25 mouse cellular contexts compared by ENCODE assay signal in genomic region chr15:83988087-83988486, GRCm38 (mm10).
DNase-seq lines count a peak whose midpoint lies in the region; ATAC-seq lines count a peak whose summit lies in the region.
"Had no signal": no experiment of that assay in that cellular context is flagged by ENCODE, and none has a peak within 500 bp of the region (broad histone marks: within the 10 kb centered on the region; RNA-seq: fewer than 3 reads in every experiment).

No protein-coding gene starts in this region.

- no peak for ATAC-seq in forebrain, embryonic 15.5 days (replicated peaks)
- no peak for ATAC-seq in forebrain, embryonic 13.5 days
- ATAC-seq in heart, embryonic 11.5 days (replicated peaks; ENCODE audit: insufficient number of reproducible peaks, low FRiP score, low TSS enrichment), result no peak
- ATAC-seq in neural tube, embryonic 13.5 days (ENCODE audit: low read depth), result peak; percentile 56; the same call in 1 of the 2 replicates
- ATAC-seq: activated CD4-positive, CD25-positive, alpha-beta regulatory T cell, adult 4 months; intestine, embryonic 15.5 days had no signal

- H3K27me3 ChIP-seq in forebrain, embryonic 15.5 days, result no peaks in the 10 kb centered on the region
- no peaks in the 10 kb centered on the region for H3K27me3 ChIP-seq in forebrain, embryonic 13.5 days
- H3K27me3 ChIP-seq in heart, embryonic 11.5 days (ENCODE audit: control insufficient read depth, insufficient read depth, low read length), result peaks cover 2% of the 10 kb centered on the region; the same call in 1 of the 2 replicates
- H3K27me3 ChIP-seq in neural tube, embryonic 13.5 days, result no peaks in the 10 kb centered on the region
- H3K27me3 ChIP-seq: hindbrain, embryonic 15.5 days; intestine, embryonic 15.5 days had no signal

- peaks cover 46% of the 10 kb centered on the region for H3K4me1 ChIP-seq in forebrain, embryonic 15.5 days
- H3K4me1 ChIP-seq in forebrain, embryonic 13.5 days, result peaks cover 30% of the 10 kb centered on the region
- H3K4me1 ChIP-seq in heart, embryonic 11.5 days (ENCODE audit: control insufficient read depth, insufficient read depth, low read length), result peaks cover 14% of the 10 kb centered on the region
- H3K4me1 ChIP-seq in neural tube, embryonic 13.5 days (replicated peaks), result peaks cover 24% of the 10 kb centered on the region

- H3K9ac ChIP-seq in forebrain, embryonic 15.5 days (replicated peaks), result no peak overlapping the region
- H3K9ac ChIP-seq in forebrain, embryonic 13.5 days, result no peak overlapping the region
- no peak overlapping the region for H3K9ac ChIP-seq in heart, embryonic 11.5 days (ENCODE audit: low read depth, low read length)
- H3K9ac ChIP-seq in neural tube, embryonic 13.5 days, result no peak overlapping the region
- H3K9ac ChIP-seq: embryonic facial prominence, embryonic 13.5 days; heart, embryonic 12.5 days; hindbrain, embryonic 12.5 days; intestine, embryonic 15.5 days had no signal

- H3K27ac ChIP-seq in forebrain, embryonic 15.5 days (replicated peaks), result peak overlapping the region; percentile 50; the same call in 1 of the 2 replicates
- H3K27ac ChIP-seq in forebrain, embryonic 13.5 days, result no peak overlapping the region
- no peak overlapping the region for H3K27ac ChIP-seq in heart, embryonic 11.5 days (ENCODE audit: low read depth, low read length)
- H3K27ac ChIP-seq in neural tube, embryonic 13.5 days (replicated peaks), result no peak overlapping the region
- H3K27ac ChIP-seq: embryonic facial prominence, embryonic 10.5 days; embryonic facial prominence, embryonic 13.5 days; heart, adult 2 months; hindbrain, embryonic 12.5 days; hindbrain, embryonic 15.5 days; intestine, embryonic 15.5 days had no signal

- WGBS in forebrain, embryonic 15.5 days, result 39% methylated on average over 7 of the region's 7 CpGs
- WGBS in forebrain, embryonic 13.5 days, result 37% methylated on average over 7 of the region's 7 CpGs
- 12% methylated on average over 7 of the region's 7 CpGs for WGBS in heart, embryonic 11.5 days (ENCODE audit: insufficient replicate concordance)
- WGBS in neural tube, embryonic 13.5 days, result 11% methylated on average over 7 of the region's 7 CpGs

- no peak overlapping the region for H3K4me2 ChIP-seq in forebrain, embryonic 15.5 days (replicated peaks)
- H3K4me2 ChIP-seq in forebrain, embryonic 13.5 days, result no peak overlapping the region
- no peak overlapping the region for H3K4me2 ChIP-seq in heart, embryonic 11.5 days
- H3K4me2 ChIP-seq in neural tube, embryonic 13.5 days, result no peak overlapping the region
- H3K4me2 ChIP-seq: embryonic facial prominence, embryonic 13.5 days; heart, embryonic 12.5 days; hindbrain, embryonic 12.5 days; hindbrain, embryonic 15.5 days; intestine, embryonic 15.5 days had no signal

- H3K9me3 ChIP-seq in forebrain, embryonic 15.5 days, result no peaks in the 10 kb centered on the region
- no peaks in the 10 kb centered on the region for H3K9me3 ChIP-seq in forebrain, embryonic 13.5 days (replicated peaks)
- H3K9me3 ChIP-seq in heart, embryonic 11.5 days (replicated peaks; ENCODE audit: control insufficient read depth, low read length), result 0 out of 2 replicates have a peak, but pooled peaks cover 1% of the 10 kb centered on the region
- 0 out of 2 replicates have a peak, but pooled peaks cover 2% of the 10 kb centered on the region for H3K9me3 ChIP-seq in neural tube, embryonic 13.5 days
- H3K9me3 ChIP-seq: embryonic facial prominence, embryonic 10.5 days; hindbrain, embryonic 12.5 days; hindbrain, embryonic 15.5 days; intestine, embryonic 15.5 days had no signal

- H3K36me3 ChIP-seq in forebrain, embryonic 15.5 days, result no peaks in the 10 kb centered on the region
- no peaks in the 10 kb centered on the region for H3K36me3 ChIP-seq in forebrain, embryonic 13.5 days (ENCODE audit: poor library complexity, severe bottlenecking)
- H3K36me3 ChIP-seq in heart, embryonic 11.5 days (ENCODE audit: control insufficient read depth, insufficient read depth, low read length), result no peaks in the 10 kb centered on the region
- H3K36me3 ChIP-seq in neural tube, embryonic 13.5 days, result no peaks in the 10 kb centered on the region
- H3K36me3 ChIP-seq: embryonic facial prominence, embryonic 10.5 days; embryonic facial prominence, embryonic 13.5 days; heart, embryonic 12.5 days; hindbrain, embryonic 12.5 days; hindbrain, embryonic 15.5 days; intestine, embryonic 15.5 days had no signal

- peak; percentile 91 for DNase-seq in heart, adult 11 months
- no peak for DNase-seq in neural tube, embryonic 10.5 days (ENCODE audit: extremely low spot score, low spot score)
- DNase-seq: adrenal gland, adult 8-10 months; adrenal gland, postnatal 25 days; cerebellum, adult 11-12 months; cerebellum, adult 8-10 months; cerebellum, postnatal 10 days; cerebellum, postnatal 36 days; embryo, embryonic 11 days; gastrocnemius, postnatal 25 days; heart, postnatal 4 days; kidney, adult 11 months had no signal

- H3K4me3 ChIP-seq in forebrain, embryonic 15.5 days, result no peak overlapping the region
- no peak overlapping the region for H3K4me3 ChIP-seq in forebrain, embryonic 13.5 days
- no peak overlapping the region for H3K4me3 ChIP-seq in heart, embryonic 11.5 days (ENCODE audit: low read depth, low read length)
- H3K4me3 ChIP-seq in neural tube, embryonic 13.5 days, result no peak overlapping the region
- H3K4me3 ChIP-seq: embryonic facial prominence, embryonic 10.5 days; embryonic facial prominence, embryonic 13.5 days; erythroblast, embryonic 14.5 days; heart, adult 2 months; heart, embryonic 12.5 days; hindbrain, embryonic 12.5 days; hindbrain, embryonic 15.5 days; intestine, embryonic 15.5 days had no signal
